Mouse (Mus musculus) urinary bladder, postnatal 36 days (tissue): ENCODE measurements at regions not wholly inside any gene's neighbourhood (a gene's known extent, or its start where the extent isn't known, plus 50 kb on each side); places are given as distances from the start of the nearest gene placed in this dataset.

Experiments used
- DNase-seq, 2 experiments: peaks; one replicate each; pipeline ENCODE4 v3.0.0; 2022; ENCODE audit warnings: low spot score in 2 of 2, mixed read lengths in 1 of 2

DNA sequence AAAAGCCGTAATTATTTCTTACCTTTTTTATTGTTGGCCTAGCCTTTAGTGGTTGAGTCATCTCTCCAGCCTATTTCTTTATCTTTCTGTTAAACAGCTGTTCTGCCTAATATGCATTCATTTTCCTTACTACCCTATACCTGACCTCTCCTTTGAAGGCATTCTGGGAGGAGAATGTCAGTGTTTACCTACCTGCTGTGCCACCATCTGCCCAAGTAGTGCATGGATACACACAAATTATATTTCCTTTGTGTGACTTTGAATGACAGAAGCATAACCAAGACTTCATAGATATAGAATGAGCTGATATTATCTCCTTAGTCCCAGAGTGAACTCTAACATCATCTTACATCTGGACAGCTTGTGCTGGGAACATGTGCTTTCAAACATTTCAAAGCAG lies 293.5 kb upstream of the Tom1l1 start:
- DNase-seq, result no peak

GRCm38 (mm10) chr11:90978234-90978633 lies 290.1 kb upstream of the Tom1l1 start:
- no peak for DNase-seq

DNA sequence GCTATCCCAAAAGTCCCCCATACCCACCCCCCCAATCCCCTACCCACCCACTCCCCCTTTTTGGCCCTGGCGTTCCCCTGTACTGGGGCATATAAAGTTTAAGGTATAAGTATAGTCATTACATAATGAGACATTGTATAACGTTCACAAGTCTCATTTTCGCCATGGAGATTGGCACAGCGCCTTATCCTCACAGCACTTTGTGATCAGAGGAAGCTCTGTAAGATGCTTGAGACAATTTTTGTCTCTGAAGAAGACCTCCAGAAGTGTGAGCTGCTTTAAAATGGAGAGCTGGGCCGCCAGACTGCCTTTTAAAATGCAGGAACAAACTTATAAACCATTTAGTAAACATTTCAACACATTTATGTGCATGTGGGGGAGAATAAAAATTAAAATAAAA lies 252.9 kb upstream of the Tom1l1 start:
- no peak for DNase-seq

DNA sequence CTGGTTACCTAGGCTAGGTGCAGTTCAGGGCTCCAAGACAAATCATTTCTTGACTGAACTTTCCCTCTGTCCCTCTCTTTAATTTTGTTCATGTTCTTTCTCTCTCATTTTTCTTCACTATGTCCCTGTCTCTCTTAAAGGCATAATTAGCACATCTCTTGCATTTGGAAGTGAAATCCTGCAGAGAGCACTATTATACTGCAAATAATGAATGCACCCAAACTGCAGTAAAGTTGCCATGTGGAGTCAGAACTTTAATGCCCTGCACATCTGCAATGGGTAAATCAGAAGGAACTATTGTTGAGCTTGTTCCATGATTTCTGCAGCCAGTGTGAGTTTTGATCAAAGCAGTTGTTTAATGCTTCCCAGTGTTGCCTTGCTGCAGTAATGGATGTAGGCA lies 237.6 kb upstream of the Tom1l1 start:
- DNase-seq, result no peak

- DNase-seq, result no peak
Measured at GRCm38 (mm10) chr11:90917782-90918181, 229.6 kb upstream of the Tom1l1 start.

DNA sequence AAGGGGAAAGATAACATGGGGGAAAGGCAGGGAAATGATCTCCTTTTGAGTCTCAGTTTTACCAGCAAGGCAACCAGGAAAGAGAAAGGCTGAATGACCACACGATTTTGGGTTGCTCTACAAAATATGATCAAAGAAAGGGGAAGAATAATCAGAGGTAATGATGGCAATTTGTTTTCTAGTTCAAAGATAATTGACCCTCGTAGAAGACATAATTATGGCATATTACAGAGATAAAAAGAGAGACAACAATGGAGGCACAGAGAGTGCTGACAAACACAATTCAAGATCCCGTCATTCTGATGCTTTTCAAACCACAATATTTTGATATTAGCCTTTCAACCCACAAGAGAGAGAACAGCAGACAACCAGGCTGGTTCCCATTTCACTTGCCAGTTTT lies 206.1 kb upstream of the Tom1l1 start:
- DNase-seq, result no peak

- no peak for DNase-seq
Measured at GRCm38 (mm10) chr11:90873122-90873521, 185.0 kb upstream of the Tom1l1 start.

DNA sequence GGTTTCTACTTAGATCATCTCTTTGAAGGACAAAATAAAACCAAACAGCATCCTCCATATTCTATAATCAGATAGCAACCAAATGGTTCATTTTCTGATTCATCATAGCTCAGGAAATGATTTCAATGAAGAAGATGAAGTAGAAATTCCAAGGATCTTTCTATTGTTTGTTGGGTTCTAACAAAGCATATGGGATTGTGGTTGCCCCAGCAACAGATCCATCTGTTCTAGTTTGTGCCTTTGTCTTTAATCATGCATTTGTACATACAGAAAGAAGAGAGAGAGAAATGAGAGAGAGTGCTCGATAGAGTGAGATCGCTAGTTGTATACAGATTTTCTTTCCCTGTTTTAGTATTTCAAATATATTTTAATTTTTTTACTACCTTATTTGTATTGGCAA lies 183.5 kb upstream of the Tom1l1 start:
- no peak for DNase-seq

DNA sequence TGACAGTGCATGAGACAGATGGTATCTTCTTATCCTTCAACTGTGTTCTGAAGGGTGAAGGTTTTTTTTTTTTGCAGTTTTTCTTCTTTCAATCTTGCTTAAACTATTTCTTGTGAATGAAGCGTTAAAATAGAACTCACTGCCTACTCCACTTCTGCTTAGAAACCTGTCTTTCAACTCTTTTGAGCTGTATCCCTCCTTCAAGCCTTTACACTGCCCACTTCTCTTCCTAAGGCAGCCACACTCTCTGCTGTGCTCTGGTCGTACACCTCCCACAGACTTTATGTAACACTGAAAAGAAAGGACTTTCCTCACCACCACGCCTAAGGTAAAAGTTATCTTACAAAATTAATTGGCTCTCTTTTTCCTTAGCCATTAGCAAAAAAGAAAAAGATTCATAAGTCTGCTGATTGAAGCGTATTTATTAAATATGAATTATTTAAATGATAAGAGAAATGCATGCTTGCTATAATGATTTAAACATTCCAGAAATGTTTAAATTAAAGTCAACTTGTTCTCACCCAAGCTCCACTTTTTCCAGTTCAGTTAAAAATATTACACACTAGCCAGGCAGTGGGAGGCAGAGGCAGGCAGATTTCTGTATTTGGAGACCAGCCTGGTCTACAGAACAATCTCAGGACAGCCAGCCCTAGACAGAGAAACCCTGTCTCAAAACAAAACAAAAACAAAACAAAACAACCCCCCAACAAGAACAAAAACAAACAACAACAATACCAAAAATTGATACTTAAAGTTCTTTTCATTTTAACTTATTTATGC lies 176.0 kb upstream of the Tom1l1 start:
- no peak for DNase-seq

DNA sequence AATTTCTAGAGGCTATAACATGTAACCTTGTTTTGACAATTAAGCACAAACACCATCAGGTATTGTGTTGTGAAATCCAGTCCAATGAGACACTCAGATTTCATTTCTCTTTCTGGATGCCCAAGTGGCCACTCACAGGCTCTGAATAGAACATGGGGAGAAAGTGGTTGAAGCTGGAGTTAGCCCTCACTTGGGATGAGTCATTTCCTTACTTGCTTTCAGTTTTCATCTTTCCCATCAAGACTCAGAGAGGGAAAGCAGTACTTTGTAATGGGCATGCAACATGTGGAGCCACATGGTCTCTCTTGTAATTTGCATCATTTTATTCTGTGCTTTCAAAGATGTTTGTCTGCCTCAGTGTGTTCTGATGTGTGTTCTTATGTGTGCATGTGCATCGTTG lies 167.6 kb upstream of the Tom1l1 start:
- no peak for DNase-seq

GRCm38 (mm10) chr11:90855324-90855723 lies 167.2 kb upstream of the Tom1l1 start:
- no peak for DNase-seq

DNA sequence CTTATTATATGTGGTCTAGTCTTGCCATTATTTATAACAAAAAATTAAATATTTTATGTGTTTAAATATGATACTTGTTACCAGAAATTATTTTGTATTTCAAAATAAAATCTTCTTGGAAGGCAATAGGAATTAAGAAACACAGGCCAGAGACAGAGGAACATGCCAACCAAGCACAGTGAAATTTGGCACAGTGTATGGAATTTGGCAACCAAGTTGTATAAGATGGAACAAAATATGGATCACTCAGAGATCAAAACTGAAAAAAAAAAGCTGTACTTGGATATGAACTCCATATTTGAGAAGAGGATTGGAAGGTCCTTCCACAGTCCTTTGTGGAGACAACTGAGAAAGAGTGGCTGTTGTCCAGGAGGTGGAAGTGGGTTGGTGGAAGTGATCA lies 163.1 kb upstream of the Tom1l1 start:
- DNase-seq, result no peak

DNA sequence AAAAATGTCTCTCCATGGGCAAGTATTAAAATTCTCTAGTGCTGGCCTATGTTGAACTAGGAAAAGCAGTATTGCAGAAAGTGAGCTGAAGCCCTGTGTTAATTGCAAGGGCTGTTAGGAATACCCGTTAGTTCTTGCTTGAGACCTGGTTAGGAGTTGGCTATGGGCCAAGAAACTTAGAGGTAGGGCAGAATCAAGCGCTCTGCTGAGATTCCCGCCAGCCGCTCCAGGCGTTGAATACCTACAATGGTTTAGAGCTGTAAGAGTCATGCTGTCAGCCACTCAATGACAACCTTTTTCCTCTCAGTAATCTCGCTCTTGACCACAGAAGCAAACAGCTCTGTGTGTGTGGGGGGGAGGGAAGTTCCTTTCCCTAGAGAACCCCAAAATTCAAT lies 156.8 kb upstream of the Tom1l1 start:
- DNase-seq, result no peak

DNA sequence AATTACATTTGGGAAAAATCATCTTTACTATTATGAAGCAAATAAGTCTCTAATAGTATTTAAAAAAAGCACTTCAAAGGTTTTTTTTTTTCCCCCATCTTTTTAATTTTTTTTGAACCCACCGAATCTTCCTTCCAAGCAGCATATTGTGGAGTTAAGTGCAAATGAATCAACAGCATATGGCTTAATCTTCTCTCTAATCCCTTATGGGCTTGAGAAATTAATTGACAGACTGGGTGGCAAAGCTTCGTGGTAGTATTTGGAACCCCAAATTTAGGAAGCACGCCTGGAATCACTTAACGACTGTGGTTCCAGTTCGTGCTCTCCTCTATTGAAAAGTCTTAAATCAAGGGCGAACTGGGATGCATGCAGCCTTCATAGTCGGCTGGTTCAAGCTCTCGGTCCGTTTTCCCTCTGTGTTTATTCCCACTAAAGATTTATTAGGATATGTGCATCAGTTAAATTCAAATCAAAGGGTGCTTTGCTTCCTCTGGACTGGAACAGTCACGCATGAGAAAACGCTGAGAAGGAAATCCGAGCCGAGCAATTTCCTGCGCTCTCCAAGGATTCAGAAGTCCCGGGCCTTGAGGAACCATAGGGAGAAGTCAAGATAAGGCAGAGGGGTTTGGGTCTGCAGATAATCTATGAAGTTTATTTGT lies 156.2 kb upstream of the Tom1l1 start:
- no peak for DNase-seq

DNA sequence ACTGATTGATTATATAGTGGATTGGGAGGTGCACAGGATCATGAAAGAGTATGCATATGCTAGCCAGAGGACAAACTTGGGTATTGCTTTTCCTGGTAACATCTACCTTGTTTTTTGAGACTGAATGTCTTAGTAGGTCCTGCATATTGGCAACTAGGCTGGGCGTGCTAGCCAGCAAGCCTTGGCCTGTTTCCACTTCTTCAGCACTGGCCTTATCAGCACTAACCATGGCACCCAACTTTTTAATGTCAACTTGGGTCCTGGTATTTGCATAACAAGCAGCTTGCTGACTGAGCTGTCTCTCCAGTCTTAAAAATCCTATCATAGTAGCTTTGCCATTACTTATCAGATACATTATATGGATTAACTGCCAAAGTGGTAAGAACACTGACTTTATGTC lies 150.0 kb upstream of the Tom1l1 start:
- peak in 1 of 2 experiments; percentile 2 for DNase-seq

DNA sequence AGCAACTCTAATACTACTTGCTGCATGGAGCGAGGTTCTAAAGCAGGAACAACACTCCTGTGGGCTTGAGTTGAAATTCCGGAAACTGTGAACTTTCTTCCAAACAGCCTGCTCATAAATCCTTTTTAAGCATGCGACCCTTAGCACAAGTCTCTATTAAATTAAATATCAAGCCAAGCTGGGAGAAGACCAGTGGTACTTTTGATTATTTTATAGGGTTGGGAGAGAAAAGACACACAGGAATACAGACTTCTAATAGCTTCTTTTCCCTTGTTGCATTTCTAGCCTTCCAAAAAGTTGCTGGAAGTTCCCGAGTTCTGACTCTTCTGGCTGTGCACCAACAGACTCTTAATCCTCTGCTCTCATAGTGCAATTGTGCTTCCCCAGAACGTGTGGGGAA lies 136.6 kb upstream of the Tom1l1 start:
- no peak for DNase-seq

DNA sequence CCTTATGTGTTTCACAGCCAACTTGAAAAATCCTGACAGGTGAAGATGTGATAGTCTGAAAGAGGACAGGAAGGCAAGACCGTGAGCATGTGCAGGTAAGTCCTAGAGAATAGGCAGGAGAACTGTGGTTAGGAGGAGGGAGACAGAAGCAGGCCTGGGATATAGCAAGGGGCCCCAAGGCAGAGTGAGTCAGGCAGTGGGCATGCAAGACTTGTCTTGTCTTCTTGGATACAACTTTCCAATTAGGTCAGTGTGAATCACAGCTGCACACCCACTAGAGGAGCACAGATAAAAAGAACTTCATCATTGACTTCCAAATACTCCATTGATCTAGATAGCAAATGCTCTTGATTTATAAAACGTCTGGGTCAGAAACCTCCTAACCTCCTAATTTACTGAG lies 128.6 kb upstream of the Tom1l1 start:
- DNase-seq, result no peak

GRCm38 (mm10) chr11:90814471-90814870 lies 126.3 kb upstream of the Tom1l1 start:
- DNase-seq, result no peak

- no peak for DNase-seq
Measured at GRCm38 (mm10) chr11:90812971-90813370, 124.8 kb upstream of the Tom1l1 start.

- no peak for DNase-seq
Measured at GRCm38 (mm10) chr11:90812530-90812929, 124.4 kb upstream of the Tom1l1 start.

DNA sequence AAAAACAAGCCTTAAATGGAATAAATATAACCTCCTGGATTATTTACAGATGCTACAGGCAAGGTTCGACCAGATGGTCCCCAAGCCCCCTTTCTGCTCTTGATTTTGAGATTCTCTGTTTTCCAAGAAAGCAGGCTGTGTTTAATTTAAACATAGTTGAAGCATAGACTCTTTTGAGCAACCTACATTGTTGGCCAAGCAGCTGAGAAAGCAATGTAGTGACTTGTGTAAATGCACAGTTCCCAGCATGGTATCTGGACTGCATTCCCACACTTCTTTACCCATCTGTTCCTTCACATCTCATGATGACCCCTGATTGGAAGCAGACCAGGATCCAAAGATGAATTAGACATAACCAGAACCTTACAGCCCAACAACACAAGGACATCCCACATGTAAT lies 120.3 kb upstream of the Tom1l1 start:
- DNase-seq, result no peak

DNA sequence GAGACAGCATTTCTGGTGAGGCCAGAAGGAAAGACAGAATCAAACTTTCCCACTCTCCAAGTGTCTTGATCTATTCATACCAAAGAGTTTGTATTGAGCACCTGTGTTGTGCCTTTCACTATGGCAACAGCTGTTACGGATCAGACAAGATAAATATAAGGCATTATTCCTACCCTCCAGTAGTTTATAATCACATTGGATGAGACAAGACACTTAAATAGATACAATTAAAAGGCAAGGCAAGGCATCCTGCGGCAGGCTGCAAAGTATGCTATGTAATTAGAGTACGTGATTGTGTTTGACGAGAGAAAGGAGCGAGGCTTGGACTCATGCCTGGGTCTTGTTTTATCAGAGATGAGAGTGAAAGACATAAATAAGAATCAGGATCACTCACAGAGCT lies 119.2 kb upstream of the Tom1l1 start:
- DNase-seq, result no peak

- DNase-seq, result no peak
Measured at GRCm38 (mm10) chr11:90802569-90803363, 114.6 kb upstream of the Tom1l1 start.
